Mouse (Mus musculus) intestine, embryonic 16.5 days (tissue): ENCODE measurements around the gene Trir. TPM values are rescaled to one million over a fixed set of nuclear protein-coding genes. Genes with fewer than 3 reads are reported as not detected.
A peak's percentile ranks its signal among the peaks of the same experiment; 100 is the strongest.

Source experiments
- ATAC-seq: fragments of 200-750 bp; cut with Nextera tagmentation; 2 replicates; pipeline ENCODE4 v1.8.0; 2017; ENCODE audit warnings: moderate TSS enrichment, moderate library complexity
- H3K27ac ChIP-seq: fragments of 300-500 bp; sonication (generic); 2 replicates; pipeline ENCODE4 v1.5.1; 2014; ENCODE audit warnings: mild to moderate bottlenecking, low read length
- H3K27me3 ChIP-seq: fragments of 300-500 bp; sonication (generic); replicated peaks from 2 replicates; pipeline ENCODE4 v1.6.1; 2014; ENCODE audit warnings: low read length, control low read depth, mixed read lengths; ENCODE audit not compliant: control insufficient read depth, insufficient read depth
- H3K36me3 ChIP-seq: fragments of 300-500 bp; sonication (generic); 2 replicates; pipeline ENCODE4 v1.6.1; 2014; ENCODE audit warnings: low read length, control low read depth; ENCODE audit not compliant: control insufficient read depth, insufficient read depth
- H3K4me1 ChIP-seq: fragments of 300-500 bp; sonication (generic); 2 replicates; pipeline ENCODE4 v1.6.1; 2014; ENCODE audit warnings: low read length, control low read depth, mixed read lengths; ENCODE audit not compliant: control insufficient read depth, insufficient read depth
- H3K4me2 ChIP-seq: fragments of 300-500 bp; sonication (generic); 2 replicates; pipeline ENCODE4 v1.6.1; 2014; ENCODE audit warnings: low read depth, low read length, control low read depth
- H3K4me3 ChIP-seq: fragments of 300-500 bp; sonication (generic); 2 replicates; pipeline ENCODE4 v1.5.1; 2014; ENCODE audit warnings: mild to moderate bottlenecking, low read length
- H3K9ac ChIP-seq: fragments of 300-500 bp; sonication (generic); 2 replicates; pipeline ENCODE4 v1.6.1; 2014; ENCODE audit warnings: low read depth, low read length
- H3K9me3 ChIP-seq: fragments of 300-500 bp; sonication (generic); 2 replicates; pipeline ENCODE4 v1.6.1; 2016; ENCODE audit warnings: low read length, control low read depth; ENCODE audit not compliant: control insufficient read depth
- WGBS: fragments of 180-500 bp; shearing (Covaris S2); extraction: QIAGEN DNeasy Blood & Tissue Kit; methylation state at CpG from one replicate; pipeline ENCODE4 v1.1.7; 2014; 5-methylcytosine and 5-hydroxymethylcytosine counted together
- polyA plus RNA-seq: library from polyadenylated mRNA; unstranded; fragments of >200 nt; fragmentation: Nextera tagmentation; extraction: Ambion mirVana; gene quantifications from 2 replicates; pipeline ENCODE4 v1.2.1, GENCODE M21; 2015

Gene Trir
- polyA plus RNA-seq, 1 experiment from 2014 or later: 79.0 TPM

- Histone ChIP-seq H3K9ac (peak within 1 kb of the TSS; percentile 84), H3K9me3 (no peaks in the 10 kb centered on the region), H3K4me2 (peak within 1 kb of the TSS; percentile 91), H3K27ac (peak within 1 kb of the TSS; percentile 96), H3K4me3 (peak within 1 kb of the TSS; percentile 65), H3K27me3 (0 out of 2 replicates have a peak, but pooled peaks cover 2% of the 10 kb centered on the region), H3K36me3 (no peaks in the 10 kb centered on the region), H3K4me1 (peaks cover 30% of the 10 kb centered on the region)
- peak; percentile 84 for ATAC-seq
- WGBS: 2% methylated on average over 28 of the region's 28 CpGs
Observed at GRCm38 (mm10) chr8:84990349-84990748, 36.3 kb upstream of the Trir start, which contains the start of gene Hook2. Gene Hook2 (plus strand): TSS chr8:84990603.

GRCm38 (mm10) chr8:84990836-84991235, 35.8 kb upstream of the Trir start:
- Histone ChIP-seq H3K9me3 (no peaks in the 10 kb centered on the region), H3K9ac (peak overlapping the region; percentile 84), H3K27ac (peak overlapping the region; percentile 96), H3K4me1 (peaks cover 31% of the 10 kb centered on the region), H3K27me3 (0 out of 2 replicates have a peak, but pooled peaks cover 2% of the 10 kb centered on the region), H3K4me3 (peak overlapping the region; percentile 65), H3K4me2 (peak overlapping the region; percentile 91), H3K36me3 (no peaks in the 10 kb centered on the region)
- peak; percentile 76 for ATAC-seq
- WGBS: 2% methylated on average over 15 of the region's 15 CpGs

DNA sequence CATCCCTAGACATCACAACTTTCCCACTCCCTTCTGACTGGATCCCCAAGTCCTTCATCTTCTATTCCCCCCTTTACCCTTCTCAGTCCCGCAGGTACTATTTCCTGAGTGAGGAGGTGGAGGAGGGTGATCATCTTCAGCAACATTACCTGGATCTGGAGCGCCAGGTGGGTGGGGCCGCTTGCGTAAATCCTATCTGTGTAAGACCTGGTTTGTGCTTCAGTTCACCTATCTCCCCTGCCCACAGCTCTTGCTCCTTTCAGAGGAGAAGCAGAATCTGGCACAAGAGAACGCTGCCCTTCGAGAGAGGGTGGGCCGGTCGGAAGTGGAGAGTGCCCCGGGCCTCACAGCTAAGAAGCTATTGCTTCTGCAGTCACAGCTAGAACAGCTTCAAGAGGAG, 32.2 kb upstream of the Trir start:
- Histone ChIP-seq H3K4me3 (no peak overlapping the region), H3K9me3 (no peaks in the 10 kb centered on the region), H3K9ac (no peak overlapping the region), H3K4me2 (peak overlapping the region; percentile 14; the same call in 1 of the 2 replicates), H3K27me3 (no peaks in the 10 kb centered on the region), H3K27ac (no peak overlapping the region), H3K36me3 (no peaks in the 10 kb centered on the region), H3K4me1 (peaks cover 27% of the 10 kb centered on the region)
- no peak for ATAC-seq
- WGBS: 81% methylated on average over 9 of the region's 9 CpGs

DNA sequence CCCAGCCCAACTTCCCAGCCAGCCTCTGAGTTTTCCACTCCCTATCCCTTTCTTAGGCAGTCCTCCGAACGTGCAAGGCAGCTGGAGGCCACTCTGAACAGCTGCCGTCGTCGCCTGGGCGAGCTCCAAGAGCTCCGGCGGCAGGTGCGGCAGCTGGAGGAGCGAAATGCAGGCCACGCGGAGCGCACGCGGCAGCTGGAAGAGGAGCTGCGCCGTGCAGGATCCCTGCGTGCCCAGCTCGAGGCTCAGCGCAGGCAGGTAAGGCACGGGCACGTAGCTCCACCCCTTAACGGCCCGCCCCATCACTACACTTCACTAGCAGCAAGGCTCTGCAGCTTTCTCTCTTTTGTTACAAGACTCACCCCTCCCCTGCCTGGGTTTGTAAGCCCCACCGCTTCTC, 30.9 kb upstream of the Trir start:
- H3K4me2 ChIP-seq: no peak overlapping the region
- H3K4me1 ChIP-seq: peaks cover 25% of the 10 kb centered on the region
- H3K9ac ChIP-seq: no peak overlapping the region
- no peaks in the 10 kb centered on the region for H3K9me3 ChIP-seq
- no peaks in the 10 kb centered on the region for H3K27me3 ChIP-seq
- no peak for ATAC-seq
- H3K36me3 ChIP-seq: no peaks in the 10 kb centered on the region
- 43% methylated on average over 25 of the region's 25 CpGs for WGBS
- no peak overlapping the region for H3K27ac ChIP-seq
- no peak overlapping the region for H3K4me3 ChIP-seq

DNA sequence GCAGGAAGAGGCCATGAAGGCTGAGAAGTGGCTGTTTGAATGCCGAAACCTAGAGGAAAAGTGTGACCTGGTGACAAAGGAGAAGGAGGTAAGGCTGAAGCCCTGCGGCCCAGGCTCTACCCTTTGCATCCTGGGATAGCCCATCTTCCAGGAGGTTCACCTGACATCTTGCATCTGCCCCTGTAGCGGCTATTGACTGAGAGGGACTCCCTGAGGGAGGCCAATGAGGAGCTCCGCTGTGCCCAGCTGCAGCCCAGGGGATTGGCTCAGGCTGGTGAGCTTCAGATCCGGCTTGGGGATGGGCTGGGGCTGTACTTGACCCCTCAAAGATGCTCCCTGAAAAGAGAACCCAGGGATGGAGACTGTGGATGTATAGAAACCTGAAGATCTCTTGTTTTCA, 29.6 kb upstream of the Trir start:
- H3K27me3 ChIP-seq: no peaks in the 10 kb centered on the region
- no peak overlapping the region for H3K4me2 ChIP-seq
- WGBS: 81% methylated on average over 5 of the region's 5 CpGs
- H3K9me3 ChIP-seq: no peaks in the 10 kb centered on the region
- no peak overlapping the region for H3K9ac ChIP-seq
- no peaks in the 10 kb centered on the region; the same call in 1 of the 2 replicates for H3K36me3 ChIP-seq
- H3K4me1 ChIP-seq: peaks cover 16% of the 10 kb centered on the region
- no peak overlapping the region for H3K4me3 ChIP-seq
- H3K27ac ChIP-seq: no peak overlapping the region
- no peak for ATAC-seq

- peak overlapping the region; percentile 43 for H3K9ac ChIP-seq
- WGBS: 11% methylated on average over 19 of the region's 19 CpGs
Observed at GRCm38 (mm10) chr8:84997649-84998295, 28.9 kb upstream of the Trir start.

GRCm38 (mm10) chr8:85007686-85008085, 18.9 kb upstream of the Trir start:
- Histone ChIP-seq H3K4me3 (no peak overlapping the region), H3K27ac (no peak overlapping the region), H3K27me3 (peaks cover 27% of the 10 kb centered on the region), H3K9me3 (no peaks in the 10 kb centered on the region), H3K9ac (no peak overlapping the region), H3K4me1 (no peaks in the 10 kb centered on the region), H3K4me2 (no peak overlapping the region), H3K36me3 (no peaks in the 10 kb centered on the region)
- 19% methylated on average over 25 of the region's 25 CpGs for WGBS
- ATAC-seq: peak; percentile 9; the same call in 1 of the 2 replicates

More at GRCm38 (mm10) chr8:84997649-84998295, 28.9 kb upstream of the Trir start:
- Histone ChIP-seq H3K27ac (no peak overlapping the region), H3K27me3 (no peaks in the 10 kb centered on the region), H3K9me3 (no peaks in the 10 kb centered on the region), H3K4me3 (no peak overlapping the region), H3K36me3 (no peaks in the 10 kb centered on the region; the same call in 1 of the 2 replicates), H3K4me2 (no peak overlapping the region), H3K4me1 (peaks cover 16% of the 10 kb centered on the region)
- peak; percentile 73 for ATAC-seq

- Histone ChIP-seq H3K27me3 (peaks cover 27% of the 10 kb centered on the region), H3K4me1 (no peaks in the 10 kb centered on the region), H3K36me3 (no peaks in the 10 kb centered on the region), H3K4me2 (no peak overlapping the region), H3K27ac (no peak overlapping the region), H3K9me3 (no peaks in the 10 kb centered on the region), H3K4me3 (no peak overlapping the region), H3K9ac (no peak overlapping the region)
- no peak for ATAC-seq
- 9% methylated on average over 28 of the region's 28 CpGs for WGBS
Observed at GRCm38 (mm10) chr8:85011242-85011641, 15.4 kb upstream of the Trir start.

DNA sequence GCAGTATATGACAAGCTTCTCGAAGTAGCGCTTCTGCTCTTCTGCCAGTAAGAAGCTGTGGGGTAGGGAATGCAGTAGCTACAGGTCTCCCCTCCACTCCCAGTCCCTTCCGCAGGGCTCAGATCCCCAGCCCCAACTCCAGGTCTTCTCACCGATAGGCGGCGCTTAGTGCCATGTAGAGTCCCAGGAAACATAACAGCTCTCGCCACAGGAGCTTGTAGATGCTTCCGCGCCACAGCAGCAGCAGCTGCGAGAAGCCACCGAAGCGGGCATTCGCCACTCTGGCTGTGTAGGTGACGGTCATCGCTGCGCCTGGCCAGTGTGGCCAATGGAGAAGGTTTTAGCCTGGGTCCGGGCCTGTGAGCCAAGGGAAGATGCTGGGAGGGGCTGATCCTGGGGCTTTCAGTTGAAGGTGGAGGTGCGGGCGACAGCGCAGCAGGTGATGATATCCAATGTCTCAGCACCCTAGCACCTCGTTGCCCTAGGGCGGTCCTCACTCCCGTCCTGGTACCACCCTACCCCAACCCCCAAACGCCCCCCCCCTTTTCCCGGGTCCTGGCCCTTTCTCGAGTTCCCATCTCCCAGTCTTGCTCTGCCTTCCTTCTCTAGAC, 13.3 kb upstream of the Trir start:
- 0 out of 2 replicates have a peak, but pooled peaks cover 1% of the 10 kb centered on the region for H3K36me3 ChIP-seq
- H3K4me2 ChIP-seq: peak overlapping the region; percentile 78
- no peaks in the 10 kb centered on the region for H3K4me1 ChIP-seq
- H3K4me3 ChIP-seq: peak overlapping the region; percentile 39
- WGBS: 4% methylated on average over 26 of the region's 26 CpGs
- peak; percentile 69 for ATAC-seq
- H3K9me3 ChIP-seq: no peaks in the 10 kb centered on the region
- H3K9ac ChIP-seq: peak overlapping the region; percentile 55
- H3K27ac ChIP-seq: no peak overlapping the region
- peaks cover 21% of the 10 kb centered on the region for H3K27me3 ChIP-seq
